Mouse (Mus musculus): ENCODE results near the gene Lmna. TPM values are rescaled to one million over a fixed set of nuclear protein-coding genes. Genes with fewer than 3 reads are reported as not detected.
A peak's percentile ranks its signal among the peaks of the same experiment; 100 is the strongest.

The Lmna gene
- polyA plus RNA-seq, 1 experiment from 2014 or later: 31.0 TPM

DNA sequence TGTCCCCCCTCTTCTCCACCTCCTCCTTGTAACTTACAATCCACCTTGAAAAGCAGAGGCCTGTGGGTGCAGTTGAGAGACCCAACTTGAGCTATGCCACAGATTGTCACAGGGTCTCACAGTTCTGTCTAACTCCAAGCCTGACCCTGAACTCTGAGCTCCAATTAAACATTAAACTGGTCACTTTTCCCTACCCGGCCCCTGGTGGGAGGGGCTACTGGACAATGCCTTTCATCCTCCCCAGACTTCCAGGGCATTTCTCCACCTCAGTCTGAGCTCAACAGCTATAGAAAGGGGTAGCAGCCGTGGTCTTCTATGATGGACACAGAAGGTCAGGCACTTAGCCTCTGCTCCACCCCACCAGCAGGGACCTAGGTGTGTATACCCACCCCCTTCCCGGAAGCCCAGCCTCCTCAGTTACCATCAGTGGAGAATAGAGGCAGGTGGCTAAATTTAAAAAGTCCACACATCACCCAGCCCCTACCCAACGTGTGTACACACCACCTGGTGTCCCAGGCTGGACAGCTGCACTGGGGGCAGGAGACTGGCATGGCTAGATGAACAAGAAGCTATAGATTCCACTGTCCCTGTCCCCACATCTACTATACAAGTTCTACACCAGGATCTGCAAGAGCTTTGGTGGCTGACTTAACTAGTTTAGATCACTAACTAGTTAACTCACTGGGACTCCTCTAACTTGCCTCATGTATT lies 8.9 kb downstream of the Lmna start:
- H3K27ac ChIP-seq (replicated peaks; ENCODE audit: low read depth, low read length): no peak overlapping the region
- peaks cover 10% of the 10 kb centered on the region; the same call in 1 of the 2 replicates for H3K27me3 ChIP-seq (ENCODE audit: control insufficient read depth, insufficient read depth, low read length)
- no peaks in the 10 kb centered on the region for H3K36me3 ChIP-seq (ENCODE audit: control insufficient read depth, insufficient read depth, low read length)
- H3K4me1 ChIP-seq (ENCODE audit: control insufficient read depth, insufficient read depth, low read length): peaks cover 18% of the 10 kb centered on the region
- ATAC-seq (ENCODE audit: low FRiP score, low TSS enrichment) (no peak), DNase-seq (no peak)
- H3K9me3 ChIP-seq (ENCODE audit: control insufficient read depth, low read length): no peaks in the 10 kb centered on the region
- H3K4me3 ChIP-seq (replicated peaks; ENCODE audit: low read depth, low read length): no peak overlapping the region
- no peak overlapping the region for H3K9ac ChIP-seq (replicated peaks; ENCODE audit: low read length)
- 52% methylated on average over 4 of the region's 4 CpGs for WGBS
- H3K4me2 ChIP-seq (ENCODE audit: low read length): no peak overlapping the region

DNA sequence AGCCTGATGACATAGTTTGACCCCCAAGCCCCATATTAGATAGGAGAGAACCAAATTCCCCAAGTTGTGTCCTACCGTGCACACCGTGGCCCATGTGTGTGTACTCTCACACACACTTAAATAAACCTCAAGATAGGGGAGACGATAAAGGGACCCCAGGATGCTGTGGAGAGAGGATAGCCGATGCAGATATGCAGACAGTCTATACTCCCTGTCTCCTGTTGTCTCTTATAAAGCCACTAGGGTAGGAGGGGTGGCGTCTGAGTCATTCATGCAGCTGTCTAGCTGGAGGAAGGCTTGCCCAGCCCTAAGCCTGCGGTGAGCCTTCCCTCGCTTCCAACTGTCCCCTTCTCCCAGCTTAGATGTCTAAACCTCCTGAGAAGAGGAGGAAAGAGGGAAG lies 9.7 kb downstream of the Lmna start:
- Histone ChIP-seq H3K27me3 (ENCODE audit: control insufficient read depth, insufficient read depth, low read length) (peaks cover 10% of the 10 kb centered on the region; the same call in 1 of the 2 replicates), H3K9me3 (ENCODE audit: control insufficient read depth, low read length) (no peaks in the 10 kb centered on the region), H3K4me2 (ENCODE audit: low read length) (no peak overlapping the region), H3K36me3 (ENCODE audit: control insufficient read depth, insufficient read depth, low read length) (no peaks in the 10 kb centered on the region), H3K9ac (replicated peaks; ENCODE audit: low read length) (no peak overlapping the region), H3K4me1 (ENCODE audit: control insufficient read depth, insufficient read depth, low read length) (peaks cover 18% of the 10 kb centered on the region), H3K27ac (replicated peaks; ENCODE audit: low read depth, low read length) (no peak overlapping the region), H3K4me3 (replicated peaks; ENCODE audit: low read depth, low read length) (no peak overlapping the region)
- ATAC-seq (ENCODE audit: low FRiP score, low TSS enrichment) (no peak), DNase-seq (no peak)
- WGBS: 85% methylated on average over 7 of the region's 7 CpGs

DNA sequence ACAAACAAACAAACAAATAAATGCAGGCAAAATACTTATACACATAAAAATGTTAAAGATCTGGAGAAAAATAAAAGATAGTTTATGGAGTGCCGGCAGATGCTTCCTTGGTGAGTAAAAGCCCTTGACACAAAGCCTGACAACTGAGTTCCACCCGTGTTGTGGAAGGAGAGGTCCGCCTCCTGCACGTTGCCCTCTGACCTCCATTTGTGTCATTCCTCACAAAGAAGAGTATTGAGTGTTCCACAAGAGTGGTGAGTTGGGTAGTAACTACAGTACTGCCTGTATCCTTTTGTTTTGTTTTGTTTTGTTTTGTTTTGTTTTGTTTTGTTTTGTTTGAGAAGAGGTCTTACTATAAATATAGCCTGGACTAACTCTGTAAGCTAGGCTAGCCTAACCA lies 10.2 kb downstream of the Lmna start:
- no peak overlapping the region for H3K4me3 ChIP-seq (replicated peaks; ENCODE audit: low read depth, low read length)
- H3K9ac ChIP-seq (replicated peaks; ENCODE audit: low read length): no peak overlapping the region
- peaks cover 10% of the 10 kb centered on the region; the same call in 1 of the 2 replicates for H3K27me3 ChIP-seq (ENCODE audit: control insufficient read depth, insufficient read depth, low read length)
- H3K27ac ChIP-seq (replicated peaks; ENCODE audit: low read depth, low read length): no peak overlapping the region
- no peaks in the 10 kb centered on the region for H3K36me3 ChIP-seq (ENCODE audit: control insufficient read depth, insufficient read depth, low read length)
- H3K4me1 ChIP-seq (ENCODE audit: control insufficient read depth, insufficient read depth, low read length): peaks cover 18% of the 10 kb centered on the region
- H3K4me2 ChIP-seq (ENCODE audit: low read length): no peak overlapping the region
- ATAC-seq (ENCODE audit: low FRiP score, low TSS enrichment) (no peak), DNase-seq (no peak)
- 72% methylated on average over 4 of the region's 4 CpGs for WGBS
- H3K9me3 ChIP-seq (ENCODE audit: control insufficient read depth, low read length): no peaks in the 10 kb centered on the region

DNA sequence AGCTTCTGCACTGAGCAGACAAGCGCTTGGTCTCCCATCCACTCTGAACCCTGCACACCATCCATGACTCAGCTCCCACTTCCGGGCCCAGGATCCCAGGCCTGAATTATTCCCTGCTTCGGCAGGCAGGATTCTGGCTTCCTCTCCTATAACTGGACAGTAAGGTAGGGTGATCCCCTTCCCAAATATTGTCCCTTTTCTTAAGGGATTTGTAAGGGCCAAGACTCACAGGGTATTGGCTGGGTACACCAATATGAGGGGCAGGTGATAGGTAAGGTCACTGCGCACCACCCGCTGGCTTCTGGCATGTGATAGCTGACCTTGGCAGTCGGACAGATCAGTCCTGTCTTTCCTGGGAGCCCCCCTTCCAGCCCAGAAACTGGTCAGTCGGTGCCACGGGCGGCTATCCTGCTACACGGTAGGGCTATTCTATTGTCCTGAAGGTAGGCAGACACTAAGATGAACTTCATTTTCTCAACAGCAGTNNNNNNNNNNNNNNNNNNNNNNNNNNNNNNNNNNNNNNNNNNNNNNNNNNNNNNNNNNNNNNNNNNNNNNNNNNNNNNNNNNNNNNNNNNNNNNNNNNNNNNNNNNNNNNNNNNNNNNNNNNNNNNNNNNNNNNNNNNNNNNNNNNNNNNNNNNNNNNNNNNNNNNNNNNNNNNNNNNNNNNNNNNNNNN lies 13.9 kb downstream of the Lmna start:
- no peaks in the 10 kb centered on the region for H3K9me3 ChIP-seq (ENCODE audit: control insufficient read depth, low read length)
- DNase-seq (no peak), ATAC-seq (ENCODE audit: low FRiP score, low TSS enrichment) (no peak)
- H3K4me1 ChIP-seq (ENCODE audit: control insufficient read depth, insufficient read depth, low read length): peaks cover 13% of the 10 kb centered on the region
- no peaks in the 10 kb centered on the region for H3K36me3 ChIP-seq (ENCODE audit: control insufficient read depth, insufficient read depth, low read length)
- no peak overlapping the region for H3K4me3 ChIP-seq (replicated peaks; ENCODE audit: low read depth, low read length)
- no peak overlapping the region for H3K4me2 ChIP-seq (ENCODE audit: low read length)
- H3K27me3 ChIP-seq (ENCODE audit: control insufficient read depth, insufficient read depth, low read length): no peaks in the 10 kb centered on the region; the same call in 1 of the 2 replicates
- no peak overlapping the region for H3K9ac ChIP-seq (replicated peaks; ENCODE audit: low read length)
- 80% methylated on average over 10 of the region's 10 CpGs for WGBS
- no peak overlapping the region for H3K27ac ChIP-seq (replicated peaks; ENCODE audit: low read depth, low read length)

DNA sequence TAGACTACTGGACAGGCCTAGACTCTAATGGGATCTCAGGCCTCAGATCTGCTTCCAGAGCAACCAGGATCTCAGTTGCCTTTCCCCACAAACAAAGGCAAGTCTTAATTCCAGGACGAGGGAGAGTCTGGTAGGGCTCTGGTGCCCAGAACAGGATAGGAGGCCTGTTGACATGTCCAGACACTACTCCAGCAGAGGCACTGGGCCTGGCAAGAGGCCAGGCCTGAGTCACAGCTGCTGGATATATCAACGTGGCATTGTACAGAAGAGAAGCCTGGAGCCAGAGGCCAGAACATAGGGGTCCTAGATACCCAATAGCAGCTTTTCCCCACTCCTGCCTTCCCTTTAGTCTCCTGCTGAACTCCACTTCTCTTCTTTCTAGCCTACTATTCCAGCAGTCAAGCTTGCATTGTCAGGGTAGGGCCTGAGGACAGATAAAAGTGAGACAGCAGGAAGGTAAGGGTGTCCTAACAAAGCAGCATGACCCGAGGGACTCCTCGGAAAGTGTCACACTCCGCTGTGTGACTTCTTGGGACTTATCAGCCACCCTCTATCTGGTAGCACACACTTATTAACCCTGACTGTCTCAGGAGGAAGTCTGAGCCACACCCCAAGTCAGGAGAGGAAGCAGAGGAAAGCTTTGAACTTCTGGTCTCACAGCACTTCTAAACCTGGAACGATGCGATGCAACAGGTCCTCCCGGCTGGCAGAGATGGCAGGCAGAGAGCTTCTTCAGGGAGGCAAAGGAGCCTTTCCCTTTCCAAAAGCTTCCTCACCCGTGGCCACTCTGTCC lies 14.7 kb downstream of the Lmna start:
- no peak overlapping the region for H3K9ac ChIP-seq (replicated peaks; ENCODE audit: low read length)
- ATAC-seq (ENCODE audit: low FRiP score, low TSS enrichment) (no peak), DNase-seq (peak; percentile 37)
- 74% methylated on average over 9 of the region's 9 CpGs for WGBS
- H3K9me3 ChIP-seq (ENCODE audit: control insufficient read depth, low read length): no peaks in the 10 kb centered on the region
- no peaks in the 10 kb centered on the region for H3K27me3 ChIP-seq (ENCODE audit: control insufficient read depth, insufficient read depth, low read length)
- no peak overlapping the region for H3K4me3 ChIP-seq (replicated peaks; ENCODE audit: low read depth, low read length)
- no peak overlapping the region for H3K4me2 ChIP-seq (ENCODE audit: low read length)
- H3K27ac ChIP-seq (replicated peaks; ENCODE audit: low read depth, low read length): no peak overlapping the region
- peaks cover 13% of the 10 kb centered on the region for H3K4me1 ChIP-seq (ENCODE audit: control insufficient read depth, insufficient read depth, low read length)
- H3K36me3 ChIP-seq (ENCODE audit: control insufficient read depth, insufficient read depth, low read length): no peaks in the 10 kb centered on the region

DNA sequence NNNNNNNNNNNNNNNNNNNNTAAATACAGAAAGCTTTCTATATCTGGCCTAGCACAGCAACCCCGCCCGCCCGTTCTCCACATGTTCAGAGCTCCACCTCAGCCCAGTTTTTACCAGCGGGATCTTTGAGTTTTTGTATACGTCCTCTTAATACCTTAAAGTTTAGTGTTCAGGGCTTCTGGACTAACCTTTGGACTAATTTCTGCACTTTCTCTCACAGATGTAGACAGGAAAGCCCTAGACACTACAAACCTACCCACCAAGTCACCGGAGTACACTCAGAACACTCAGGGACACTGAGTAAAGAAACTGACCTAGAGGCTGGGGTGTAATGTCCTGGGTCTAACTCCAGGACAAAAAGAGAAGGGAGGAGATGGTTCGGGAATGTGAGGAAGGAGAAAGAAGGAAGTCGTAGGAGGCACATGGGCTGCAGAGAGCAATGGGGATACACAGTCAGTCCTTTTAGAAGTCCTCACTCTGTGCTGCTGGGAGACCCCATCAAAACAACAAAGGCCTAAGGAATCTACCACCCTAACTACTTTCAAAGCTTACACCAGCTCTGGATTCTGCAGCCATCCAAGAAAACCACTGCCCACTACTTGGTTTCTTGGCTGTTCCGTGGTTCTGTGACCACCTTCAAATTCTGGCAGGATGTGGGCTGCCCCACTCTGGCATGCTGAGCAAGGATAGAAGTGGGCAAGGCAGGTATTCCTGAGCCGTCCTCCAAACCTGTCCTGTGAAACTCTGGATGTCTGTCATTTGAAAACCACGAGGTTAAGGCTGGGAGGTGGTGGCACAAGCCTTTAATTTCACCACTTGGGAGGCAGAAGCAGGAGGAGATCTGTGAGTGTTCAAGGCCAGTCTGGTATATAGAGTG lies 15.8 kb downstream of the Lmna start:
- no peak overlapping the region for H3K4me3 ChIP-seq (replicated peaks; ENCODE audit: low read depth, low read length)
- WGBS: 78% methylated on average over 11 of the region's 11 CpGs
- ATAC-seq (ENCODE audit: low FRiP score, low TSS enrichment) (no peak), DNase-seq (no peak)
- no peaks in the 10 kb centered on the region for H3K9me3 ChIP-seq (ENCODE audit: control insufficient read depth, low read length)
- H3K27ac ChIP-seq (replicated peaks; ENCODE audit: low read depth, low read length): no peak overlapping the region
- no peak overlapping the region for H3K9ac ChIP-seq (replicated peaks; ENCODE audit: low read length)
- H3K4me2 ChIP-seq (ENCODE audit: low read length): no peak overlapping the region; the same call in 1 of the 2 replicates
- no peaks in the 10 kb centered on the region for H3K27me3 ChIP-seq (ENCODE audit: control insufficient read depth, insufficient read depth, low read length)
- no peaks in the 10 kb centered on the region for H3K36me3 ChIP-seq (ENCODE audit: control insufficient read depth, insufficient read depth, low read length)
- peaks cover 13% of the 10 kb centered on the region for H3K4me1 ChIP-seq (ENCODE audit: control insufficient read depth, insufficient read depth, low read length)

DNA sequence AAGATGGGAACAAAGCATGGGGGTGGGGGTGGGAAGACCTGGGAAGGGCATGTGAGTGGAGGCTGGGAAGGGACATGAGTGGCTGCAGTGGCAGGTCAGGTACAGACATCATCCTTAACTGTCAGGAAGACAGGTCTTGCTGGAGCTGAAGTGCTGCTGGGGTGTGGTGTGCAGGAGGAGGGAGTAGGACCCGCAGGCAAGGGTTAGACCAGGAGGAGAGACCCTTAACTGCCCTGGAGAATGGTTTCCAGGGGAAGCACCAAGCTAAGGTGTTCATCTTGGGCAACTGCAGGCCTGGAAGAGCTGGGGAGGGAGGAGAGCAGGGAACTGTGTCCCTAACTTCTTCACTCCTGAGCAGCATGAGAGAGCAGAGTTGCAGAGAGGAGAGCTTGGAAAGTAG lies 22.4 kb downstream of the Lmna start:
- WGBS: 94% methylated on average over 1 of the region's 1 CpGs
- H3K9ac ChIP-seq (replicated peaks; ENCODE audit: low read length): no peak overlapping the region
- H3K4me2 ChIP-seq (ENCODE audit: low read length): no peak overlapping the region
- DNase-seq (no peak), ATAC-seq (ENCODE audit: low FRiP score, low TSS enrichment) (no peak)
- peaks cover 37% of the 10 kb centered on the region for H3K27me3 ChIP-seq (ENCODE audit: control insufficient read depth, insufficient read depth, low read length)
- H3K4me1 ChIP-seq (ENCODE audit: control insufficient read depth, insufficient read depth, low read length): peaks cover 2% of the 10 kb centered on the region
- H3K36me3 ChIP-seq (ENCODE audit: control insufficient read depth, insufficient read depth, low read length): 0 out of 2 replicates have a peak, but pooled peaks cover 9% of the 10 kb centered on the region
- H3K9me3 ChIP-seq (ENCODE audit: control insufficient read depth, low read length): no peaks in the 10 kb centered on the region
- no peak overlapping the region for H3K4me3 ChIP-seq (replicated peaks; ENCODE audit: low read depth, low read length)
- no peak overlapping the region for H3K27ac ChIP-seq (replicated peaks; ENCODE audit: low read depth, low read length)

DNA sequence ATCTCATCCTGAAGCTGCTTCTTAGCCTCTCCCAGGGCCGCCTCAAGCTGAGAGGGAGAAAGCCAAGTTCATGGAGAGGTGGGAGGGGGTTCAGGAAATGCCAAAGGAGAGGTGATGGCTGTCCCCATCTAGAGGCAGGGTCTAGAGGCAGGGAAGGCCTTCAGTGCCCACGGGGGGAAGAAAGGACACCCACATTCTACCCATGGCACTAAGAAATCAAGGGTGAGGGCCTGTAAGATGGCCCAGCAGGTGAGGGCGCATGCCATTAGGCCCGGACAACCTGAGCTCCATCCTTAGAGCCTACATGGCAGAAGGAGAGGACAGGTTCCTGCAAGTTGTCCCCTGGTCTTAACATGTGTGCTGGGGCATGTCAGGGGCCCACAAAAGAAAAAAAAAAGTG lies 22.9 kb downstream of the Lmna start:
- DNase-seq (no peak), ATAC-seq (ENCODE audit: low FRiP score, low TSS enrichment) (no peak)
- Histone ChIP-seq H3K36me3 (ENCODE audit: control insufficient read depth, insufficient read depth, low read length) (0 out of 2 replicates have a peak, but pooled peaks cover 9% of the 10 kb centered on the region), H3K27me3 (ENCODE audit: control insufficient read depth, insufficient read depth, low read length) (peaks cover 38% of the 10 kb centered on the region), H3K9me3 (ENCODE audit: control insufficient read depth, low read length) (no peaks in the 10 kb centered on the region), H3K9ac (replicated peaks; ENCODE audit: low read length) (no peak overlapping the region), H3K4me1 (ENCODE audit: control insufficient read depth, insufficient read depth, low read length) (no peaks in the 10 kb centered on the region; the same call in 1 of the 2 replicates), H3K4me2 (ENCODE audit: low read length) (no peak overlapping the region), H3K4me3 (replicated peaks; ENCODE audit: low read depth, low read length) (no peak overlapping the region), H3K27ac (replicated peaks; ENCODE audit: low read depth, low read length) (no peak overlapping the region)
- 81% methylated on average over 4 of the region's 4 CpGs for WGBS
